Mouse (Mus musculus) granulocyte monocyte progenitor cell, adult 5-6 weeks (primary cell): ENCODE data around the gene Nudt14. TPM values are rescaled to one million over a fixed set of nuclear protein-coding genes. Genes with fewer than 3 reads are reported as not detected.

Source experiments
- ATAC-seq: replicated peaks from 2 replicates; pipeline ENCODE4 v1.8.0; 2016; ENCODE audit warnings: mild to moderate bottlenecking, moderate TSS enrichment, inconsistent platforms; ENCODE audit not compliant: poor library complexity, severe bottlenecking
- total RNA-seq, 2 experiments: library from RNA; stranded (forward) in 1 of 2; stranded (reverse) in 1 of 2; fragments of 200-712, 200-1000 nt in 1 of 2; fragments of >200 nt in 1 of 2; fragmentation: Nextera tagmentation in 1 of 2; gene quantifications; 2 replicates each; pipeline ENCODE4 v1.2.3; 2014 to 2017

Gene Nudt14
- total RNA-seq (2014; fragmentation: Nextera tagmentation): 15.9 and 33.3 TPM in 2 replicates
- total RNA-seq (2017): 16.6 and 25.4 TPM in 2 replicates

GRCm38 (mm10) chr12:112941776-112942713 lies at the start of gene Nudt14:
Gene Nudt14, minus strand, starts transcription at chr12:112942124.
- ATAC-seq: peak; percentile 75

GRCm38 (mm10) chr12:112991444-112991843 lies 49.5 kb upstream of the Nudt14 start:
- ATAC-seq: peak; percentile 29

- no peak for ATAC-seq
These were observed 48.9 kb upstream of the Nudt14 start for GRCm38 (mm10) chr12:112990706-112991405.

- 0 out of 2 replicates have a peak, but pooled peaks have one; percentile 38 for ATAC-seq
These were observed 46.0 kb upstream of the Nudt14 start for GRCm38 (mm10) chr12:112987877-112988276.

GRCm38 (mm10) chr12:112985346-112985745 lies 43.4 kb upstream of the Nudt14 start:
- peak; percentile 72 for ATAC-seq

- no peak for ATAC-seq
These were observed 40.1 kb upstream of the Nudt14 start for GRCm38 (mm10) chr12:112982031-112982430.

- ATAC-seq: no peak
These were observed 35.2 kb upstream of the Nudt14 start for GRCm38 (mm10) chr12:112977156-112977555.

- ATAC-seq: peak; percentile 93
These were observed 34.6 kb upstream of the Nudt14 start, which contains the start of gene Btbd6 for GRCm38 (mm10) chr12:112976371-112977073. Gene Btbd6, plus strand, starts transcription at chr12:112976482.

GRCm38 (mm10) chr12:112974736-112975135 lies 32.8 kb upstream of the Nudt14 start:
- ATAC-seq: no peak

GRCm38 (mm10) chr12:112969616-112970015 lies 27.7 kb upstream of the Nudt14 start:
- no peak for ATAC-seq

GRCm38 (mm10) chr12:112968943-112969342 lies 27.0 kb upstream of the Nudt14 start:
- ATAC-seq: no peak

GRCm38 (mm10) chr12:112965783-112966182 lies 23.9 kb upstream of the Nudt14 start:
- no peak for ATAC-seq

- ATAC-seq: no peak
These were observed 19.9 kb upstream of the Nudt14 start for GRCm38 (mm10) chr12:112961872-112962271.

GRCm38 (mm10) chr12:112961428-112961827 lies 19.5 kb upstream of the Nudt14 start:
- ATAC-seq: no peak

GRCm38 (mm10) chr12:112959421-112959820 lies 17.5 kb upstream of the Nudt14 start:
- ATAC-seq: no peak

GRCm38 (mm10) chr12:112958303-112958702 lies 16.4 kb upstream of the Nudt14 start:
- ATAC-seq: 0 out of 2 replicates have a peak, but pooled peaks have one; percentile 26

GRCm38 (mm10) chr12:112955800-112956199 lies 13.9 kb upstream of the Nudt14 start:
- ATAC-seq: peak; percentile 70

GRCm38 (mm10) chr12:112952926-112953565 lies 11.1 kb upstream of the Nudt14 start:
- ATAC-seq: no peak

GRCm38 (mm10) chr12:112952433-112952832 lies 10.5 kb upstream of the Nudt14 start:
- ATAC-seq: no peak
